Mouse (Mus musculus) stomach, embryonic 15.5 days (tissue): ENCODE results near the gene Tmem230. TPM values are rescaled to one million over a fixed set of nuclear protein-coding genes. Genes with fewer than 3 reads are reported as not detected.
A peak's percentile ranks its signal among the peaks of the same experiment; 100 is the strongest.

Experiments used
- ATAC-seq: fragments of 200-750 bp; cut with Nextera tagmentation; 2 replicates; pipeline ENCODE4 v1.8.0; 2017; ENCODE audit warnings: low read depth, moderate number of reproducible peaks, moderate TSS enrichment; ENCODE audit not compliant: insufficient read depth, low FRiP score
- H3K27ac ChIP-seq: fragments of 300-500 bp; sonication (generic); 2 replicates; pipeline ENCODE4 v1.5.1; 2015; ENCODE audit warnings: mild to moderate bottlenecking, inconsistent platforms
- H3K27me3 ChIP-seq: fragments of 300-500 bp; sonication (generic); replicated peaks from 2 replicates; pipeline ENCODE4 v1.6.1; 2015; ENCODE audit warnings: inconsistent platforms
- H3K36me3 ChIP-seq: fragments of 300-500 bp; sonication (generic); 2 replicates; pipeline ENCODE4 v1.6.1; 2015; ENCODE audit warnings: inconsistent platforms
- H3K4me1 ChIP-seq: fragments of 300-500 bp; sonication (generic); 2 replicates; pipeline ENCODE4 v1.6.1; 2015; ENCODE audit warnings: inconsistent platforms
- H3K4me2 ChIP-seq: fragments of 300-500 bp; sonication (generic); 2 replicates; pipeline ENCODE4 v1.6.1; 2015; ENCODE audit warnings: mild to moderate bottlenecking, inconsistent platforms
- H3K4me3 ChIP-seq: fragments of 300-500 bp; sonication (generic); replicated peaks from 2 replicates; pipeline ENCODE4 v1.5.1; 2015; ENCODE audit warnings: inconsistent platforms
- H3K9ac ChIP-seq: fragments of 300-500 bp; sonication (generic); 2 replicates; pipeline ENCODE4 v1.6.1; 2015; ENCODE audit warnings: inconsistent platforms
- H3K9me3 ChIP-seq: fragments of 300-500 bp; sonication (generic); 2 replicates; pipeline ENCODE4 v1.6.1; 2016; ENCODE audit warnings: inconsistent platforms
- WGBS: fragments of 180-500 bp; shearing (Covaris S2); methylation state at CpG from one replicate; pipeline ENCODE4 v1.1.7; 2015; 5-methylcytosine and 5-hydroxymethylcytosine counted together
- polyA plus RNA-seq: library from polyadenylated mRNA; unstranded; fragments of >200 nt; fragmentation: Nextera tagmentation; extraction: Ambion mirVana; gene quantifications from 2 replicates; pipeline ENCODE4 v1.2.1, GENCODE M21; 2015

The Tmem230 gene
- polyA plus RNA-seq, 1 experiment from 2014 or later: 40.6 TPM

DNA sequence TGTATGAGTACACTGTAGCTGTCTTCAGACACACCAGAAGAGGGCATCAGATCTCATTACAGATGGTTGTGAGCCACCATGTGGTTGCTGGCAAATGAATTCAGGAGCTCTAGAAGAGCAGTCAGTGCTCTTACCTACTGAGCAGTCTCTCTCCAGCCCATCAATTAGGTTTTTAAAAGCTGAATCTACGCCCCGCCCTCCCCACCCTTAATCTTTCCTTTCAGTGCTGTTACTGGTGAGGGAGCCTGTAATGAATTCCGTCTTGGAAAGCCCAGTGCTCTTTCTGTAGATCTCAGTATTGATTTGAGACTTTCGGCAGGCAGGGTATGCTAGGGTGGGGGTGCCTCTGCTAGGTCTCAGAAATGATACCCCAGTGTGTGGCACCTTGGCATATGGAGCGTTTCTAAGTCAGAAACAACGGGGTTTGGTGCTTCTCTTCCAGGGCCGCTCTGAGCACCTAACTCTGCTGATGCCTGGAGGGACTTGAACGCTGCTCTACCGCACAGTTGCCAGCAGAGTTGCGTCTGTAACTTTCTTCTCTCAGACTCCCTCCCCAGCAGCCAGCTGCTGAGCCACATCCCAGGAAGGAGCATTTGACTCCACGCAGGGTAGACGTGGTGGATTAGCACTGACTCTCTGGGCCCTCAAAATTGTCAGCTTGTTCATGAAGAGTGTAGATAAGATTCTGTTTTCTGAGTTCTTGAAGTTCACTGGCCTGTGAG is 35.0 kb upstream of the Tmem230 start:
- no peak overlapping the region for H3K4me3 ChIP-seq
- H3K27ac ChIP-seq: peak overlapping the region; percentile 60
- H3K4me1 ChIP-seq: peaks cover 27% of the 10 kb centered on the region; the same call in 1 of the 2 replicates
- peak overlapping the region; percentile 17; the same call in 1 of the 2 replicates for H3K4me2 ChIP-seq
- no peaks in the 10 kb centered on the region for H3K9me3 ChIP-seq
- no peak overlapping the region for H3K9ac ChIP-seq
- no peaks in the 10 kb centered on the region for H3K36me3 ChIP-seq
- 33% methylated on average over 12 of the region's 12 CpGs for WGBS
- no peaks in the 10 kb centered on the region for H3K27me3 ChIP-seq
- peak; percentile 35; the same call in 1 of the 2 replicates for ATAC-seq

DNA sequence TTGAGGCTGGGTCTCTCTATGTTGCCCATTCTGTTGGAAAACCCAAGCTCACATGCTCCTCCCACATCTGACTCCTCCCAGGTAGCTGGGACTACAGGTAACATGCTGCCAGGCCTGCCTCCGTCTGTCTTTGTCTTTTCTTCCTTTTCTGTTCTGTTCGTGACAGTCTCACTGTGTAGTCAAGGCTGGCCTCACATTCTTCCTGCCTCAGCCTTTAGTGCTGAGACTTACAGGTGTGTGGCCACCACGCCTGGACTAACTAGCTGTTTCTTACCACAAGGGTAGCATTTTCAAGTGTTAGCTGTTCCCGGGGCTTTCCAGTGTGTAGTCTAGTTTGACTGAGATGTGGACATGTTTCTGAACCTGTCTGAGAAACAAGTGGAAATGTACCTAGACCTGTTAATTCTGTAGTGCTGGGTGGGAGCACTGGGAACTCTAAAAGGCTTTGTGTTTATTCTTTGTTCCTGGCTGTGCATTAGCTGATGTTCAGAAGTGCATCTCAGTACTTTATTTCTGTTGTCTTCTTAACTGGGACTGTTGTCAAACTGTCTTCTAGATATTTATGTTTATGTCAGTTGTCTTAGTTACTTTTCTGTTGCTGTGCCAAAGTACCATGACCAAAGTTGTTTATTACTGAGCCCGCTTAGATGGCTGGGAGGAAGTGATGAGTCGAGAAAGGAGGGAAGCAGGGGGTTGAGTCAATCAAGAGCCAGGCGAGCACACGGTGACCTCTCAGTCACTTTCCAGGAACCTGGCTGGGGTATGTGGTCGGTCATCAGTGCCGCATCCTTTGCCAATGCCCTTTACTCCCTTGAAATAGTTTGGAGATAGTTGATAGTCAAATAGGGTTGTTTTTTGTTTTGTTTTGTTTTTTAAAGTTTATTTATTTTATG is 34.2 kb upstream of the Tmem230 start:
- WGBS: 56% methylated on average over 10 of the region's 10 CpGs
- Histone ChIP-seq H3K9ac (no peak overlapping the region), H3K4me2 (no peak overlapping the region), H3K4me1 (peaks cover 27% of the 10 kb centered on the region; the same call in 1 of the 2 replicates), H3K4me3 (no peak overlapping the region), H3K27me3 (no peaks in the 10 kb centered on the region), H3K27ac (peak overlapping the region; percentile 60; the same call in 1 of the 2 replicates), H3K36me3 (no peaks in the 10 kb centered on the region), H3K9me3 (no peaks in the 10 kb centered on the region)
- ATAC-seq: no peak

DNA sequence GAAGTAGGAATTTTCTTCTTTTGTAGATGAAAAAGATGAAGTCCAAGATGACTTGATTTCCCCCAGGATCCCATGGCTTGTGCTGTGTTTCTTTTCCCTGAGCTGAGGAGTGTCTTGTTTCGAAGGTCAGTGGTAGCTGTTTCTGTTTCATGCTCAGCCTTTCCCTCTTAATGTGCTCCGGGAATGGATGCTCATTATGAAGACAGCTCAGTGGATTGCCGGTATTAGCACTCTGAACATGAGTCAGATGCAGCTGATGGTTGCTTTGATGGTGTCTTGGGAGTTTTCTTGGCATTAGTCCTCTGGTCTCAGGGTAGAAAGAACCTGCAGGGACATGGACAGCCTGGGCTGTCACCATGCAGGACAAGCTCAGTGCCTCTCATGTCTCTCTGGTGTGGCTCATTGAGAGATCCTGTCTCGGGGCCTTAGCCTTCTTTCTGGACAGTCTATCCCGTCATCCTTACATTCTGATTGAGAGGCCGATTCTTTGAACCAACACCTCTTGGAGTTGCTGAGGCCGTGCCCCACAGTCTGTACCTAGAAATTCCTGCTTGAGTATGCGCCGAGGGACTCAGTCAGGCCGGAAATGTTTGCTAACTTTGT is 33.0 kb upstream of the Tmem230 start:
- Histone ChIP-seq H3K9me3 (no peaks in the 10 kb centered on the region), H3K4me3 (no peak overlapping the region), H3K9ac (no peak overlapping the region), H3K36me3 (no peaks in the 10 kb centered on the region), H3K4me1 (peaks cover 27% of the 10 kb centered on the region; the same call in 1 of the 2 replicates), H3K27ac (no peak overlapping the region), H3K4me2 (no peak overlapping the region), H3K27me3 (no peaks in the 10 kb centered on the region)
- no peak for ATAC-seq
- 89% methylated on average over 10 of the region's 10 CpGs for WGBS

DNA sequence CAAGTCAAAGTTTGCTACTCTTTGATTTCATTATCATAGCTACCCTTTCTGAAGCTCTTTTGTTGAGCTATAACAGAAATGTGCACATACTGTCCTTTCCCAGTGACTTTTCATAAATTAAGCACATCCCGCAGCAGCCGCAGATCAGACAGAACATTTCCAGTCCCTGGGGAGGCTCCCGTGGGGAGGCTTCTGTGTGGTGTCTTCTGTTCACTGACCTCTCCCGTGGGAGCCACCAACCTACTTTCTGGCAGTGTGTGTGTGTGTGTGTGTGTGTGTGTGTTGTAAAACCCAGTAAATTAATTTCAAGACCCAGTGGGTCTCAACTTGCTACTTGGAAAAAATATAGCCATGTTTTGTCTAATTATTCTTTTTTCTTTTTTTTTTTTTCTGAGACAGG is 32.4 kb upstream of the Tmem230 start:
- H3K4me1 ChIP-seq: peaks cover 27% of the 10 kb centered on the region; the same call in 1 of the 2 replicates
- no peak overlapping the region for H3K27ac ChIP-seq
- 71% methylated on average over 4 of the region's 4 CpGs for WGBS
- no peak for ATAC-seq
- H3K4me3 ChIP-seq: no peak overlapping the region
- no peak overlapping the region for H3K9ac ChIP-seq
- no peak overlapping the region for H3K4me2 ChIP-seq
- no peaks in the 10 kb centered on the region for H3K36me3 ChIP-seq
- H3K27me3 ChIP-seq: no peaks in the 10 kb centered on the region
- no peaks in the 10 kb centered on the region for H3K9me3 ChIP-seq

DNA sequence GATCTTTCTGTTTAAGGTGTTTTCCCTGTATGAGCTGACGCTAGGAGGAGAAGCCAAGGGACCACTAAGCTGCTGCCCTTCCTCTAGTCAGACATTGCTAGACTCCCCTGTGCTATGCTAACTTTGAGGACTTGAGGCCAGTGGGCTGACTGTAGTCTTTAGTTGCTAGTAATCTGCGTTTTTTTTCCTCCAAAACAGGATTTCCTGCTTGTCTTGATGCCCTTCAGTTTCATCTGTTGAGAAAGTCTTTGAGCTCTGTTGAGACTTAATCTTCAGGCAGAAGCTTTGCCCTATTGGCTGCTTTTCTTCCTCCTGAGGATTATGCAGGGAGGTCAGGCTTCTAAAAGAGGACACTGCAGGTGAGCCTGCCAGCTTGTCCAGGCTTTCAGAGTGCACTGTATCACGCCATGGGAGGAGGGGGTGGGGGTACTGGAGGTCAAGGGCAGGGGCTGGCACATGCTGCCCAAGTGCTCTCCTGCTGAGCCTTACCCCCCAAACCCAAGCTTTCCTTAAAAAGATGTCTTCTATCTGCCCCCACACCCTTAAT is 31.8 kb upstream of the Tmem230 start:
- no peak overlapping the region for H3K9ac ChIP-seq
- H3K4me1 ChIP-seq: peaks cover 23% of the 10 kb centered on the region; the same call in 1 of the 2 replicates
- ATAC-seq: no peak
- H3K27me3 ChIP-seq: no peaks in the 10 kb centered on the region
- no peaks in the 10 kb centered on the region for H3K9me3 ChIP-seq
- no peak overlapping the region for H3K4me2 ChIP-seq
- no peak overlapping the region for H3K27ac ChIP-seq
- no peak overlapping the region for H3K4me3 ChIP-seq
- H3K36me3 ChIP-seq: no peaks in the 10 kb centered on the region
- 66% methylated on average over 3 of the region's 3 CpGs for WGBS

DNA sequence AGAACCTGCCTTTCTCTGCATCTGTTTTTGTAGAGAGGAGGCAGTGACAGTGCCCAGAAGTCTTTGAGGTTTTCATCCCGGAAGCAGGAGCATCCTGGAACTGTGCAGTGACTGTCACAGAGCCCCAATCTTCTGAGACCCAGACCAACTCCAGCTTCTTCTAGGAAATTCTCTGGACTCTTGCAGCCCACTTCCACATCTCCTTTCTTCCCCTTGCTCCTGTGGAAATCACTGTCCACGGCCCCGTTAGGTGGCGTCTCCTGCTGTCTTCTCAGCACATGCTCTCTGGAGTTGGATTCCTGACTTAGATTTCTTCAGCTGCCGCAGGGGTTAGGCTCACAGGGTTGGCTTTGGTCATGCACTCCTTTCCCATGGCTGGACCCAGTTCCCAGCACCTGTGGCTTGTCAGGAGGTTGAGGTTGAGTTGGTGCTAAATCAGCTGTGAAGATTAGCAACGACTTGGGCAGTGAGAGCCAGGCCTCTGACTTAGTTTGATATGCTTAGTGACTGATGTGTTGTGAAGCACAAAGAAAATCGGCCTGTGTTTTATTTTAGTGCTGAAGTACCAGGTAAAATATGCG is 30.8 kb upstream of the Tmem230 start:
- 75% methylated on average over 8 of the region's 8 CpGs for WGBS

DNA sequence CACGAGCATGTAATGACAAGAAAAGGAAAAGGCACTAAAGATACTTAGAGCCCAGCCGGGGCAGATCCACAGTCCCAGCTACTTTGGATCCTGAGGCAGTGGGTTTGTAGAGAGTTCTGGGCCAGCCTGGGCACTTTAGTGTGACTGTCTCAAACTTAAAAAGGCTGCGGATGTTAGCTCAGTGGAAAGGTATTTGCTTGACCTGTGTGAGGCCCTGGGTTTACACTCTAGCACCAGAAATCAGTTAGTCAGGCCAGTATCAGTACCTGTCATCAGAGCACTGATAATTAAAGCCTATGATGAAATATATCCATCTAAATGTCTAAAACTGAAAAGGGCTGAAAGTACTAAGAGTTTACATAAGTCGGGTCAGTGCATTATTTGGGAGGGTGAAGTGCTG is 28.6 kb upstream of the Tmem230 start:
- H3K27me3 ChIP-seq: no peaks in the 10 kb centered on the region
- 49% methylated on average over 4 of the region's 4 CpGs for WGBS
- no peak for ATAC-seq

More for the DNA sequence above, 30.8 kb upstream of the Tmem230 start:
- Histone ChIP-seq H3K4me3 (no peak overlapping the region), H3K27me3 (no peaks in the 10 kb centered on the region), H3K36me3 (no peaks in the 10 kb centered on the region), H3K9ac (no peak overlapping the region), H3K4me2 (no peak overlapping the region), H3K9me3 (no peaks in the 10 kb centered on the region), H3K4me1 (peaks cover 19% of the 10 kb centered on the region; the same call in 1 of the 2 replicates), H3K27ac (no peak overlapping the region)
- no peak for ATAC-seq

DNA sequence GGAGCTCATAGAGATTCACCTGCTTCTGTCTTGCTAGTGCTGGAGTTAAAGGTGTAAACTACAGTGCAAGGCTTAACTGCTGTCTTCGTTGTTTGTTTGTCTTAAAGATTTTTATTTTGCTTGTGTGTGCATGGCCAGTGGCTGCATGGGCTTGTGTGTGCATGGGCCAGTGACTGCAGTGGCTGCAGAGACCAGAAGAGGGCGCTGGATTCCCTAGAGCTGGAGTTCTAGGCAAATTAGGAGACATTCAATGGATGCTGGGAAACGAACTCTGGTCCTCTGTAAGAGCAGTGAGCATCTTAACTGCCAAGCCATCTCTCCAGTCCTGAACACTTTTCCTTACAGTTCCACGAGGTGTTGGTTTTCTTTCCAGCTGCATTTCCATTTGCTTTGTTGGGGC is 27.9 kb upstream of the Tmem230 start:
- no peak overlapping the region for H3K9ac ChIP-seq
- no peaks in the 10 kb centered on the region for H3K36me3 ChIP-seq
- no peak for ATAC-seq
- no peak overlapping the region for H3K4me3 ChIP-seq
- no peaks in the 10 kb centered on the region for H3K9me3 ChIP-seq
- 0 out of 2 replicates have a peak, but pooled peaks cover 4% of the 10 kb centered on the region for H3K4me1 ChIP-seq
- H3K4me2 ChIP-seq: no peak overlapping the region
- 77% methylated on average over 4 of the region's 4 CpGs for WGBS
- H3K27ac ChIP-seq: no peak overlapping the region
- H3K27me3 ChIP-seq: no peaks in the 10 kb centered on the region

More for the DNA sequence above, 28.6 kb upstream of the Tmem230 start:
- no peaks in the 10 kb centered on the region for H3K36me3 ChIP-seq
- 0 out of 2 replicates have a peak, but pooled peaks cover 4% of the 10 kb centered on the region for H3K4me1 ChIP-seq
- H3K4me2 ChIP-seq: no peak overlapping the region
- no peak overlapping the region for H3K4me3 ChIP-seq
- no peaks in the 10 kb centered on the region for H3K9me3 ChIP-seq
- no peak overlapping the region for H3K9ac ChIP-seq
- H3K27ac ChIP-seq: no peak overlapping the region

DNA sequence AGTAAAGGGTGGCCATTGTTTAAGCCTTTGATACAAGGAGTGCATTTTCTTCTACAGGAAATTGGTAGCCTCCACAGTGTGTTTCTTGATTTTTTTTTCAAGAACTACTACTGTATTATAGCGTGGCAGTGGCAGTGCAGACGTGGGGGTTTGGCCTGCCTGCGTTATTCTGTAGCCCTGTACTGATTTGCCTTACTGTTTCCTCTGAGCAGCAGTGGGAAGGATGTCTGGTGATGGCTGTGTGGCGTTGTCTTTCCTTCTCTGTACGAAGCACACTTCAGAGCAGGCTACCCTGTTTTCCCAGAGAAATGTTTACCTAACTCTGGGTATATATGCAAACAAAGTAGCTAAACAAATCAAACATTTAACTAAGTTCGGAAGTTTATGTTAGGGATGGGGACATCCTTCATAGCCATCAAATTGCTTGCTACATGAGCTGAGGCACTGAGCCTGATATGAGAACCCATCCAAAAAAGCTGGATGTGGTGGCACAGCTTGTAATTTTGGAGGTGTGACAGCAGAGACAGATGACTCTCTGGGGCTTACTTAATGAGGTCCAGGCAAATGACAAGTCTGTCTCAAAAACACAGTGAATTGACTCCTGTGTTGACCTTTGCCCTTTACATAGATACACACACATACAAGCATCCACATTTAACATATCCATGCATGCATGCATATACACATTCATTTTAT is 25.2 kb upstream of the Tmem230 start:
- no peaks in the 10 kb centered on the region for H3K4me1 ChIP-seq
- H3K9ac ChIP-seq: no peak overlapping the region
- 45% methylated on average over 6 of the region's 6 CpGs for WGBS
- no peaks in the 10 kb centered on the region for H3K36me3 ChIP-seq
- H3K27ac ChIP-seq: no peak overlapping the region
- no peaks in the 10 kb centered on the region for H3K9me3 ChIP-seq
- H3K4me3 ChIP-seq: no peak overlapping the region
- no peak for ATAC-seq
- no peak overlapping the region for H3K4me2 ChIP-seq
- H3K27me3 ChIP-seq: no peaks in the 10 kb centered on the region

DNA sequence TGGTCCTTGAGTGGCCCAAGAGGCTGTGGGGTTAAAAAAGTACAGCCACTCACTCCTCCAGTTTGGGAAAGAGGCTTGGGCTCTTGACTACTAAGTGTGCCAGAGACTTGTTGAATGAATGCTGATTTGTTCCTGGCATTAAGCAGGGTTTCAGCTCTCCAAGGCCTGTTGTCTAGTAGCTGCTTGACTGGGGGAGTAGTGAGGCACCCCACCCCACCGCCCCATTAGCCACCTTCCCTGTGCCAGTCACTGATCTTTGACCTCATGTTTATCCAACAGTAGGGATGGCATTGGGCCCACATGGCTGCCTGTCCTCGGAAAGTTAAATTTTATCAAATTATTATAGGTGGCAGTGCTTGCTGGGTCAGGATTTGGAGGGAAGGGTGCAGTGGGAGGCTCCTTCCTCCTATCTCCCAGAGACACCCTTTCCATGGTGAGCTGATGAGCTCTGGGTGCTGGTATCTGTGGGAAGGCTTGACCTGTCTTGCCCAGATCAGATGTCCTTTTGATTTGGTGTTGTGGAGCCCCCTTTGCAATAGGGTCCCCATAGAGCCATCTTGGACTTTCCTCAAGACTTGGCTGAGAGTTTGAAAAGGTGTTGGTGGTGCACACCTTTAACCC is 22.8 kb upstream of the Tmem230 start:
- no peak overlapping the region for H3K27ac ChIP-seq
- H3K9ac ChIP-seq: no peak overlapping the region
- no peaks in the 10 kb centered on the region for H3K27me3 ChIP-seq
- no peaks in the 10 kb centered on the region for H3K4me1 ChIP-seq
- no peaks in the 10 kb centered on the region for H3K9me3 ChIP-seq
- no peak overlapping the region for H3K4me2 ChIP-seq
- ATAC-seq: no peak
- H3K4me3 ChIP-seq: no peak overlapping the region
- 78% methylated on average over 2 of the region's 2 CpGs for WGBS
- no peaks in the 10 kb centered on the region for H3K36me3 ChIP-seq
